Mouse (Mus musculus): ENCODE results near the gene Arl3. TPM values are rescaled to one million over a fixed set of nuclear protein-coding genes. Genes with fewer than 3 reads are reported as not detected.

Gene Arl3
- polyA plus RNA-seq, 1 experiment from 2014 or later: 101 TPM

GRCm38 (mm10) chr19:46524152-46524544, 48.9 kb downstream of the Arl3 start:
- peaks cover 67% of the 10 kb centered on the region for H3K4me1 ChIP-seq (ENCODE audit: control insufficient read depth, insufficient read depth, low read length)
- WGBS: 12% methylated on average over 6 of the region's 6 CpGs
- H3K27ac ChIP-seq (ENCODE audit: low read length): peak overlapping the region; percentile 79
- H3K27me3 ChIP-seq (ENCODE audit: control insufficient read depth, insufficient read depth, low read length): no peaks in the 10 kb centered on the region
- peak overlapping the region; percentile 52 for H3K9ac ChIP-seq (ENCODE audit: low read length)
- H3K36me3 ChIP-seq (ENCODE audit: control insufficient read depth, insufficient read depth): no peaks in the 10 kb centered on the region
- H3K9me3 ChIP-seq (replicated peaks; ENCODE audit: control insufficient read depth, low read length): no peaks in the 10 kb centered on the region
- no peak for ATAC-seq (replicated peaks; ENCODE audit: extremely low read depth, insufficient read depth, low FRiP score)
- peak overlapping the region; percentile 61 for H3K4me2 ChIP-seq (ENCODE audit: low read depth, low read length)
- H3K4me3 ChIP-seq (ENCODE audit: low read length): peak overlapping the region; percentile 36

GRCm38 (mm10) chr19:46523480-46524151, 49.4 kb downstream of the Arl3 start:
- peaks cover 67% of the 10 kb centered on the region for H3K4me1 ChIP-seq (ENCODE audit: control insufficient read depth, insufficient read depth, low read length)
- 5% methylated on average over 20 of the region's 20 CpGs for WGBS
- no peaks in the 10 kb centered on the region for H3K27me3 ChIP-seq (ENCODE audit: control insufficient read depth, insufficient read depth, low read length)
- H3K9ac ChIP-seq (ENCODE audit: low read length): peak overlapping the region; percentile 52
- peak overlapping the region; percentile 36 for H3K4me3 ChIP-seq (ENCODE audit: low read length)
- no peaks in the 10 kb centered on the region for H3K36me3 ChIP-seq (ENCODE audit: control insufficient read depth, insufficient read depth)
- ATAC-seq (replicated peaks; ENCODE audit: extremely low read depth, insufficient read depth, low FRiP score): peak; percentile 77
- no peaks in the 10 kb centered on the region for H3K9me3 ChIP-seq (replicated peaks; ENCODE audit: control insufficient read depth, low read length)
- peak overlapping the region; percentile 61 for H3K4me2 ChIP-seq (ENCODE audit: low read depth, low read length)
- H3K27ac ChIP-seq (ENCODE audit: low read length): peak overlapping the region; percentile 79

DNA sequence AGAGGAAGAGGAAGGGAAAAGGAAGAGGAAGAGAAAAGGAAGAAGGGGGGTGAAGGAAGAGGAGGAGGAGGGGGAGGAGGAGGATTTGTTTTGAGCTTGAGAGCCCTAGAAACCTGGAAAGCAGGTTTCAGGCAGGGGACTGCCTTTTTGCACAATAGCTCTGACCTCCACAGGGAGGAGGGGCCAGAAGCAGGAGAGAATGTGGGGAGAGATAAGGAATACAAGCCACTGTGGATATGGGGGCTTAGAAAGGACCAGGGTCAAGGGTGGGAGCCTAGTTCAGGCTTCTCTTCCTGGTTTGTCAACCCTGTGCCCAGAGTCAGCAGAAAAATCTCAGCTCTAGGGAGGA, 49.9 kb downstream of the Arl3 start:
- Histone ChIP-seq H3K4me1 (ENCODE audit: control insufficient read depth, insufficient read depth, low read length) (peaks cover 66% of the 10 kb centered on the region), H3K4me3 (ENCODE audit: low read length) (no peak overlapping the region), H3K27ac (ENCODE audit: low read length) (peak overlapping the region; percentile 79), H3K36me3 (ENCODE audit: control insufficient read depth, insufficient read depth) (no peaks in the 10 kb centered on the region), H3K9ac (ENCODE audit: low read length) (peak overlapping the region; percentile 52), H3K9me3 (replicated peaks; ENCODE audit: control insufficient read depth, low read length) (no peaks in the 10 kb centered on the region), H3K4me2 (ENCODE audit: low read depth, low read length) (peak overlapping the region; percentile 61), H3K27me3 (ENCODE audit: control insufficient read depth, insufficient read depth, low read length) (no peaks in the 10 kb centered on the region)
- no peak for ATAC-seq (replicated peaks; ENCODE audit: extremely low read depth, insufficient read depth, low FRiP score)

- peak overlapping the region; percentile 45; the same call in 1 of the 2 replicates for H3K9ac ChIP-seq (ENCODE audit: low read length)
- no peaks in the 10 kb centered on the region for H3K9me3 ChIP-seq (replicated peaks; ENCODE audit: control insufficient read depth, low read length)
- no peaks in the 10 kb centered on the region for H3K27me3 ChIP-seq (ENCODE audit: control insufficient read depth, insufficient read depth, low read length)
- peak overlapping the region; percentile 34; the same call in 1 of the 2 replicates for H3K27ac ChIP-seq (ENCODE audit: low read length)
- no peaks in the 10 kb centered on the region for H3K36me3 ChIP-seq (ENCODE audit: control insufficient read depth, insufficient read depth)
- H3K4me1 ChIP-seq (ENCODE audit: control insufficient read depth, insufficient read depth, low read length): peaks cover 66% of the 10 kb centered on the region
- H3K4me3 ChIP-seq (ENCODE audit: low read length): no peak overlapping the region
- H3K4me2 ChIP-seq (ENCODE audit: low read depth, low read length): peak overlapping the region; percentile 19
- ATAC-seq (replicated peaks; ENCODE audit: extremely low read depth, insufficient read depth, low FRiP score): no peak
- WGBS: 14% methylated on average over 15 of the region's 15 CpGs
These were observed 50.5 kb downstream of the Arl3 start for GRCm38 (mm10) chr19:46522433-46523044.

DNA sequence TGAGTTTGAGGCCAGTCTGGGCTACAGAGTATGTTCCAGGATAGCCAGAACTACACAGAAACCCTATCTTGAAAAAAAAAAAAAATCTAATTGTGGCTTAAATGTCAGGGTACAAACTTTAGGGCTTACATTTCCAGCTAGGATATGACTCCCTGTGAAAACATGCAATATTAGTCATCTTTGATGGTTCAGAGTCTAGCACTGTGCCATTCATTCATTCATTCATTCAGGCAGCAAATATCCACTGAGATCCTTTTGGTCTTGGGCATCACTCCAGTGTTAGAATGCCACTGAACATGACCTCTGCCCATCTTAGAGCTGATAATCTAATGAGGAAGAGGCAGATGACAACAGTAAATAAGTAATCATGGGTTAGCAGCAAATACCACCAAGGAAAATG, 51.3 kb downstream of the Arl3 start:
- H3K9ac ChIP-seq (ENCODE audit: low read length): no peak overlapping the region
- no peak overlapping the region for H3K27ac ChIP-seq (ENCODE audit: low read length)
- H3K36me3 ChIP-seq (ENCODE audit: control insufficient read depth, insufficient read depth): peaks cover 2% of the 10 kb centered on the region; the same call in 1 of the 2 replicates
- no peak for ATAC-seq (replicated peaks; ENCODE audit: extremely low read depth, insufficient read depth, low FRiP score)
- H3K9me3 ChIP-seq (replicated peaks; ENCODE audit: control insufficient read depth, low read length): no peaks in the 10 kb centered on the region
- peaks cover 65% of the 10 kb centered on the region for H3K4me1 ChIP-seq (ENCODE audit: control insufficient read depth, insufficient read depth, low read length)
- H3K4me2 ChIP-seq (ENCODE audit: low read depth, low read length): no peak overlapping the region
- no peaks in the 10 kb centered on the region for H3K27me3 ChIP-seq (ENCODE audit: control insufficient read depth, insufficient read depth, low read length)
- H3K4me3 ChIP-seq (ENCODE audit: low read length): no peak overlapping the region

- peak overlapping the region; percentile 57 for H3K9ac ChIP-seq (ENCODE audit: low read length)
- H3K4me3 ChIP-seq (ENCODE audit: low read length): no peak overlapping the region; the same call in 1 of the 2 replicates
These were observed 54.0 kb downstream of the Arl3 start for GRCm38 (mm10) chr19:46518828-46519621.

GRCm38 (mm10) chr19:46518352-46518787, 54.6 kb downstream of the Arl3 start:
- peak; percentile 56 for ATAC-seq (replicated peaks; ENCODE audit: extremely low read depth, insufficient read depth, low FRiP score)

More at GRCm38 (mm10) chr19:46518828-46519621, 54.0 kb downstream of the Arl3 start:
- Histone ChIP-seq H3K27me3 (ENCODE audit: control insufficient read depth, insufficient read depth, low read length) (no peaks in the 10 kb centered on the region), H3K4me2 (ENCODE audit: low read depth, low read length) (peak overlapping the region; percentile 62), H3K4me1 (ENCODE audit: control insufficient read depth, insufficient read depth, low read length) (peaks cover 41% of the 10 kb centered on the region), H3K9me3 (replicated peaks; ENCODE audit: control insufficient read depth, low read length) (no peaks in the 10 kb centered on the region), H3K36me3 (ENCODE audit: control insufficient read depth, insufficient read depth) (peaks cover 20% of the 10 kb centered on the region), H3K27ac (ENCODE audit: low read length) (no peak overlapping the region)
- WGBS: 13% methylated on average over 5 of the region's 5 CpGs
- ATAC-seq (replicated peaks; ENCODE audit: extremely low read depth, insufficient read depth, low FRiP score): no peak

DNA sequence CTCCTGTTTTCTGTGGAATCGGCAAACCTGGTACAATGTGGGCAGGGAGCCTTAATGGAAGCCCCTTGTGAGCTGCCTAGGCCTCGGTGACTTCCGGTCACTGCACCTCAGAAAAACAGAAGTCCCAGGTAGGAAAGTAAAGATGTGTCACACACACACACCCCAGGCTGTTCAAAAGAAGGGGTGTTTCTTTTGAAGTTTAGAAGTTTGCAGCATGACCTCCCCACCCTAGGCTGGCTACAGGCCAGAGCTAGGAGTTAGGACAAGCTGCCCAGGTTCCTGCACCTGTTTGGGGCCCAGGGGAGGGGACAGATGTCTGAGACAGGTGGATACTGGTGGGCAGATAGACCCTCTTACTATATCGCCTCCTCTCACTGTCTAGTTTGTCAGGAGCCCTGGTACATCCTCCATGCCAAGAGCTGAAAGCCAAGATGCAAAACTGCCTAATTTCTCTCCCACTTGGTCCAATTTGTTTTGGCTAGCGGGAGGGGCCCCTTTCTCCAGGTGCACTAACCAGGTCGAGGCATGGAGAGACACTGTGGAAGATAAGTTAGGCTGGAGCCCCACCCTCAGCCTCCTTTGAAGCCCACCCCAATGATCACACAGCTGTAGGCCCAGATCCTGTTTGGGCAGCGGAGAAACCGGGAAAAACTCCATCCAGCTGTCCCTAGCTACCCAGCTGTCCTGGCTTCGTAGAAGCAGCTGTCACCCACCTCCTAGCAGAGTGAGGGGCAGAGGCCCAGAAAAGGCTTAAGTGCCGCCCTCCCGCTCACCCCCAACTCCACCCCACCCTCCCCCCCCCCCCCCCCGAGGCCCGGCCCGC, 55.3 kb downstream of the Arl3 start:
- no peak overlapping the region; the same call in 1 of the 2 replicates for H3K4me3 ChIP-seq (ENCODE audit: low read length)
- peak overlapping the region; percentile 49 for H3K27ac ChIP-seq (ENCODE audit: low read length)
- WGBS: 39% methylated on average over 10 of the region's 14 CpGs
- no peaks in the 10 kb centered on the region for H3K27me3 ChIP-seq (ENCODE audit: control insufficient read depth, insufficient read depth, low read length)
- peak overlapping the region; percentile 57; the same call in 1 of the 2 replicates for H3K9ac ChIP-seq (ENCODE audit: low read length)
- H3K36me3 ChIP-seq (ENCODE audit: control insufficient read depth, insufficient read depth): peaks cover 32% of the 10 kb centered on the region
- H3K4me2 ChIP-seq (ENCODE audit: low read depth, low read length): peak overlapping the region; percentile 62
- no peaks in the 10 kb centered on the region for H3K9me3 ChIP-seq (replicated peaks; ENCODE audit: control insufficient read depth, low read length)
- H3K4me1 ChIP-seq (ENCODE audit: control insufficient read depth, insufficient read depth, low read length): peaks cover 28% of the 10 kb centered on the region
- ATAC-seq (replicated peaks; ENCODE audit: extremely low read depth, insufficient read depth, low FRiP score): 0 out of 2 replicates have a peak, but pooled peaks have one; percentile 11

More at GRCm38 (mm10) chr19:46518352-46518787, 54.6 kb downstream of the Arl3 start:
- peaks cover 35% of the 10 kb centered on the region for H3K4me1 ChIP-seq (ENCODE audit: control insufficient read depth, insufficient read depth, low read length)
- no peaks in the 10 kb centered on the region for H3K27me3 ChIP-seq (ENCODE audit: control insufficient read depth, insufficient read depth, low read length)
- H3K4me2 ChIP-seq (ENCODE audit: low read depth, low read length): peak overlapping the region; percentile 62
- H3K36me3 ChIP-seq (ENCODE audit: control insufficient read depth, insufficient read depth): peaks cover 26% of the 10 kb centered on the region
- peak overlapping the region; percentile 57 for H3K9ac ChIP-seq (ENCODE audit: low read length)
- peak overlapping the region; percentile 49; the same call in 1 of the 2 replicates for H3K27ac ChIP-seq (ENCODE audit: low read length)
- H3K9me3 ChIP-seq (replicated peaks; ENCODE audit: control insufficient read depth, low read length): no peaks in the 10 kb centered on the region
- WGBS: 2% methylated on average over 13 of the region's 13 CpGs
- peak overlapping the region; percentile 23 for H3K4me3 ChIP-seq (ENCODE audit: low read length)
